8 mouse cellular contexts compared by ENCODE assay signal in the genomic region with DNA sequence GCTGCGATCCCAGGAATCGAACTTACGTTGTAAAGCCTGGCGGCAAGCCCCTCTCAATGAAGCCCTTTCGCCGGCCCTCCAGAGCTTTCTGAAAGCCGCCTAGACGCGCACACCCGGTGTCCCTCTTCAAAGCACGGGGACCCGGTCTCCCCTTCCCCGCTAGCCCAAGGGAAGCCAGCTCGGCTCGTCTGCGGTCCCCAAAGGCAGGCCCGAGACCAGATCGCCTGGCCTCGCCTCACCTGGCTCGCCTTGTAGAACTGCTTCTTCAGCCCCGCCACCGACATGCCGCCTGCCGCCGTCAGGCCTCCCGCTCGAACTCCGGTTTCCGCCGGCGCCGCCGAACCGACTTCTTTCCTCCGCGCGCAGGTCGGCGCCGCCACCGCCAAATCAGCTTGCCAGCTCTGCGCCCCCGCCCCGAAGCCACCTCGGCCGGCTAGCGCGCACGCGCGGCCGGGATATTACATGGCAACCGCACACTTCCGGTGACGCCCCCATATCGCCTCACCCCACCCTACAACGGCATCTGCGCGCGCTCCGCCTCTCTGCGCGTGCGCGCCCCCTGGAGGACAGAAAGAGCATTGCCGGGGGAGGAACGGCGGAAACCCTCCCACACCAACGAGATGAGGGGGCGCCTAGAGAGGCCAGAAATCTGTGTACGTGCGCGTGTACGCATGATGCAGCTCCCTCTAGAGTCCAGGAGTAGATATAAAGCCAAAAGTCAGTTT. TPM values are rescaled to one million over a fixed set of nuclear protein-coding genes. Genes with fewer than 3 reads are reported as not detected.
DNase-seq lines count a peak whose midpoint lies in the region; ATAC-seq and TF ChIP-seq lines count a peak whose summit lies in the region.

TSS of gene Sh3gl1 (minus strand) at position 460 of the 725 bp plus-strand sequence.

- under 1% methylated on average over 74 of the region's 74 CpGs for WGBS in heart, embryonic 12.5 days
- under 1% methylated on average over 74 of the region's 74 CpGs for WGBS in kidney, postnatal 0 days
- WGBS in liver, embryonic 11.5 days: under 1% methylated on average over 73 of the region's 74 CpGs
- WGBS in stomach, embryonic 14.5 days: under 1% methylated on average over 74 of the region's 74 CpGs

- H3K9ac ChIP-seq in heart, embryonic 12.5 days: peak within 1 kb of the TSS; percentile 94
- peak within 1 kb of the TSS; percentile 97 for H3K9ac ChIP-seq in kidney, postnatal 0 days (ENCODE audit: low read depth, low read length)
- H3K9ac ChIP-seq in liver, embryonic 11.5 days (ENCODE audit: low read depth, low read length): peak within 1 kb of the TSS; percentile 98
- H3K9ac ChIP-seq in stomach, embryonic 14.5 days (replicated peaks; ENCODE audit: low read depth, low read length): peak within 1 kb of the TSS; percentile 94

- no peaks in the 10 kb centered on the region for H3K27me3 ChIP-seq in heart, embryonic 12.5 days (replicated peaks)
- no peaks in the 10 kb centered on the region for H3K27me3 ChIP-seq in kidney, postnatal 0 days (ENCODE audit: insufficient read depth, low read length)
- no peaks in the 10 kb centered on the region for H3K27me3 ChIP-seq in liver, embryonic 11.5 days (replicated peaks; ENCODE audit: control insufficient read depth, insufficient read depth, low read length)
- no peaks in the 10 kb centered on the region for H3K27me3 ChIP-seq in stomach, embryonic 14.5 days (ENCODE audit: control insufficient read depth, insufficient read depth, low read length)

- H3K4me1 ChIP-seq in heart, embryonic 12.5 days (replicated peaks): peaks cover 49% of the 10 kb centered on the region
- peaks cover 29% of the 10 kb centered on the region for H3K4me1 ChIP-seq in kidney, postnatal 0 days (replicated peaks; ENCODE audit: insufficient read depth, low read length)
- H3K4me1 ChIP-seq in liver, embryonic 11.5 days (replicated peaks; ENCODE audit: control insufficient read depth, insufficient read depth, low read length): peaks cover 37% of the 10 kb centered on the region
- H3K4me1 ChIP-seq in stomach, embryonic 14.5 days (ENCODE audit: control insufficient read depth, insufficient read depth, low read length): peaks cover 21% of the 10 kb centered on the region

- DNase-seq in CD4-positive helper T cell, adult 2 months (ENCODE audit: low read depth, low spot score): peak; percentile 100
- DNase-seq in brain, embryonic 18.5 days (ENCODE audit: low read depth, low spot score): peak; percentile 94
- peak; percentile 99 for DNase-seq in kidney, postnatal 0 days (ENCODE audit: low spot score)
- DNase-seq in liver, embryonic 11.5 days (ENCODE audit: low spot score): peak; percentile 99
- peak; percentile 100 for DNase-seq in naive thymus-derived CD4-positive, alpha-beta T cell, adult 2 months (ENCODE audit: low read depth)

- H3K4me2 ChIP-seq in heart, embryonic 12.5 days: peak within 1 kb of the TSS; percentile 72
- peak within 1 kb of the TSS; percentile 64 for H3K4me2 ChIP-seq in kidney, postnatal 0 days (ENCODE audit: low read length)
- peak within 1 kb of the TSS; percentile 87 for H3K4me2 ChIP-seq in liver, embryonic 11.5 days
- peak within 1 kb of the TSS; percentile 79 for H3K4me2 ChIP-seq in stomach, embryonic 14.5 days (replicated peaks; ENCODE audit: low read depth, low read length)

- peak; percentile 100 for TF ChIP-seq CTCF in kidney, postnatal 0 days (IDR thresholded peaks at IDR 0.05; ENCODE audit: low read depth)

- H3K36me3 ChIP-seq in heart, embryonic 12.5 days: peaks cover 18% of the 10 kb centered on the region
- H3K36me3 ChIP-seq in kidney, postnatal 0 days (ENCODE audit: insufficient read depth, low read length): peaks cover 9% of the 10 kb centered on the region; the same call in 1 of the 2 replicates
- peaks cover 5% of the 10 kb centered on the region for H3K36me3 ChIP-seq in liver, embryonic 11.5 days (ENCODE audit: control insufficient read depth, insufficient read depth, low read length)
- peaks cover 16% of the 10 kb centered on the region for H3K36me3 ChIP-seq in stomach, embryonic 14.5 days (ENCODE audit: control insufficient read depth, insufficient read depth, low read length)

- no peaks in the 10 kb centered on the region for H3K9me3 ChIP-seq in heart, embryonic 12.5 days (replicated peaks)
- no peaks in the 10 kb centered on the region for H3K9me3 ChIP-seq in kidney, postnatal 0 days (replicated peaks; ENCODE audit: low read length)
- H3K9me3 ChIP-seq in liver, embryonic 11.5 days (ENCODE audit: control insufficient read depth, low read length): no peaks in the 10 kb centered on the region
- no peaks in the 10 kb centered on the region for H3K9me3 ChIP-seq in stomach, embryonic 14.5 days (ENCODE audit: control insufficient read depth, low read depth, low read length)

- peak within 1 kb of the TSS; percentile 88 for H3K4me3 ChIP-seq in heart, embryonic 12.5 days
- H3K4me3 ChIP-seq in kidney, postnatal 0 days (replicated peaks; ENCODE audit: low read depth, low read length): peak within 1 kb of the TSS; percentile 97
- H3K4me3 ChIP-seq in liver, embryonic 11.5 days (ENCODE audit: low read depth, low read length): peak within 1 kb of the TSS; percentile 77
- peak within 1 kb of the TSS; percentile 82 for H3K4me3 ChIP-seq in stomach, embryonic 14.5 days (ENCODE audit: low read depth, low read length)

- peak within 1 kb of the TSS; percentile 79 for H3K27ac ChIP-seq in heart, embryonic 12.5 days (ENCODE audit: poor library complexity, severe bottlenecking)
- H3K27ac ChIP-seq in kidney, postnatal 0 days: peak within 1 kb of the TSS; percentile 93
- H3K27ac ChIP-seq in liver, embryonic 11.5 days (ENCODE audit: low read depth, low read length): peak within 1 kb of the TSS; percentile 91
- peak within 1 kb of the TSS; percentile 91 for H3K27ac ChIP-seq in stomach, embryonic 14.5 days (ENCODE audit: low read length)

- ATAC-seq in erythroid progenitor cell, adult 5-6 weeks (replicated peaks; ENCODE audit: low FRiP score, poor library complexity, severe bottlenecking): peak; percentile 85
- peak; percentile 93 for ATAC-seq in heart, embryonic 12.5 days (ENCODE audit: insufficient number of reproducible peaks, low FRiP score)
- ATAC-seq in kidney, postnatal 0 days (replicated peaks; ENCODE audit: low FRiP score, low read depth): peak; percentile 91
- ATAC-seq in liver, embryonic 11.5 days (replicated peaks; ENCODE audit: low FRiP score): peak; percentile 86
- ATAC-seq in stomach, embryonic 14.5 days (ENCODE audit: insufficient number of reproducible peaks, insufficient read depth, low FRiP score, low read depth): peak; percentile 90

RNA-seq across cellular contexts. Expression of gene Sh3gl1, which starts in this region (rescaled TPM):
- total RNA-seq in erythroid progenitor cell, adult 5-6 weeks (2015; ENCODE audit: low replicate concordance): 14.4 and 14.7 TPM in 2 replicates
- total RNA-seq in erythroid progenitor cell, adult 5-6 weeks (2017; ENCODE audit: low replicate concordance): 27.6 and 28.1 TPM in 2 replicates
- polyA plus RNA-seq in heart, embryonic 12.5 days (2016; fragmentation: Nextera tagmentation; extraction: Ambion mirVana): 93.2 and 96.6 TPM in 2 replicates
- polyA plus RNA-seq in kidney, postnatal 0 days (2015; fragmentation: Nextera tagmentation; extraction: Ambion mirVana): 115 and 129 TPM in 2 replicates
- 96.4 and 99.1 TPM in 2 replicates for polyA plus RNA-seq in liver, embryonic 11.5 days (2014; fragmentation: Nextera tagmentation; extraction: Ambion mirVana)
- polyA plus RNA-seq in stomach, embryonic 14.5 days (2014; fragmentation: Nextera tagmentation; extraction: Ambion mirVana): 127 and 136 TPM in 2 replicates

Comparison
In these comparisons a context has a peak if more than half of its experiments do, and no peak if none do; other contexts are left out.
1. Peak in every context shown above with its lines: DNase-seq, ATAC-seq, H3K4me3 ChIP-seq and H3K27ac ChIP-seq.